Mouse (Mus musculus) heart, embryonic 13.5 days (tissue): ENCODE results near the gene Zfp644. TPM values are rescaled to one million over a fixed set of nuclear protein-coding genes. Genes with fewer than 3 reads are reported as not detected.

ENCODE experiments used
- ATAC-seq: fragments of 200-750 bp; cut with Nextera tagmentation; 2 replicates; pipeline ENCODE4 v1.8.0; 2017; ENCODE audit warnings: moderate TSS enrichment; ENCODE audit not compliant: insufficient number of reproducible peaks, low FRiP score, low TSS enrichment; ENCODE audit errors: extremely low read depth
- H3K27ac ChIP-seq: fragments of 300-500 bp; sonication (generic); replicated peaks from 2 replicates; pipeline ENCODE4 v1.5.1; 2015; ENCODE audit warnings: moderate library complexity, mild to moderate bottlenecking, inconsistent platforms
- H3K27me3 ChIP-seq: fragments of 300-500 bp; sonication (generic); replicated peaks from 2 replicates; pipeline ENCODE4 v1.6.1; 2015; ENCODE audit warnings: mild to moderate bottlenecking, inconsistent platforms
- H3K36me3 ChIP-seq: fragments of 300-500 bp; sonication (generic); 2 replicates; pipeline ENCODE4 v1.6.1; 2015; ENCODE audit warnings: mild to moderate bottlenecking, inconsistent platforms
- H3K4me1 ChIP-seq: fragments of 300-500 bp; sonication (generic); 2 replicates; pipeline ENCODE4 v1.6.1; 2015; ENCODE audit warnings: inconsistent platforms
- H3K4me2 ChIP-seq: fragments of 300-500 bp; sonication (generic); 2 replicates; pipeline ENCODE4 v1.6.1; 2015; ENCODE audit warnings: inconsistent platforms, mild to moderate bottlenecking, moderate library complexity
- H3K4me3 ChIP-seq: fragments of 300-500 bp; sonication (generic); 2 replicates; pipeline ENCODE4 v1.5.1; 2015; ENCODE audit warnings: moderate library complexity, mild to moderate bottlenecking, inconsistent platforms
- H3K9ac ChIP-seq: fragments of 300-500 bp; sonication (generic); 2 replicates; pipeline ENCODE4 v1.6.1; 2015; ENCODE audit warnings: inconsistent platforms, mild to moderate bottlenecking, moderate library complexity
- H3K9me3 ChIP-seq: fragments of 300-500 bp; sonication (generic); 2 replicates; pipeline ENCODE4 v1.6.1; 2016; ENCODE audit warnings: inconsistent platforms
- WGBS: fragments of 180-500 bp; shearing (Covaris S2); methylation state at CpG from one replicate; pipeline ENCODE4 v1.1.7; 2015; ENCODE audit warnings: mixed read lengths; 5-methylcytosine and 5-hydroxymethylcytosine counted together
- polyA plus RNA-seq: library from polyadenylated mRNA; unstranded; fragments of >200 nt; fragmentation: Nextera tagmentation; extraction: Ambion mirVana; gene quantifications from 2 replicates; pipeline ENCODE4 v1.2.1, GENCODE M21; 2015

Gene Zfp644
- polyA plus RNA-seq, 1 experiment from 2014 or later: 38.5 TPM

DNA sequence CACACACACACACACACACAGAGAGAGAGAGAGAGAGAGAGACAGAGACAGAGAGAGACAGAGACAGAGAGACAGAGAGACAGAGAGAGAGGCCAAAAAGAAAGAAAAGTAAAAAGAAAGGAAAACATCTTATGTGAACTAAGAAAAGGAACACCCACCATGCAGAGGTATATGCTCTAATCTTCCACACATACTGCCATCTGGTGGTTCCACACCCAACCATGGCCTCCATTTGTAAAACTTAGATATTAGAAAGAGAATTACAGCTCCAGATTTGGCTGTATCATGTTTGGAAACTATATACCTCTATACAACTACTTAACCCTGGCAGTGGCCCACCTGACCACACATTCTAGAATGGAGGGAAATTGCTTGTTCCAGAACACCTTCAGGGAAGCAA is 102.7 kb downstream of the Zfp644 start:
- Histone ChIP-seq H3K4me1 (no peaks in the 10 kb centered on the region), H3K4me2 (no peak overlapping the region), H3K9ac (no peak overlapping the region), H3K27me3 (no peaks in the 10 kb centered on the region), H3K36me3 (peaks cover 37% of the 10 kb centered on the region), H3K27ac (no peak overlapping the region), H3K4me3 (no peak overlapping the region), H3K9me3 (peaks cover 8% of the 10 kb centered on the region; the same call in 1 of the 2 replicates)
- no peak for ATAC-seq

DNA sequence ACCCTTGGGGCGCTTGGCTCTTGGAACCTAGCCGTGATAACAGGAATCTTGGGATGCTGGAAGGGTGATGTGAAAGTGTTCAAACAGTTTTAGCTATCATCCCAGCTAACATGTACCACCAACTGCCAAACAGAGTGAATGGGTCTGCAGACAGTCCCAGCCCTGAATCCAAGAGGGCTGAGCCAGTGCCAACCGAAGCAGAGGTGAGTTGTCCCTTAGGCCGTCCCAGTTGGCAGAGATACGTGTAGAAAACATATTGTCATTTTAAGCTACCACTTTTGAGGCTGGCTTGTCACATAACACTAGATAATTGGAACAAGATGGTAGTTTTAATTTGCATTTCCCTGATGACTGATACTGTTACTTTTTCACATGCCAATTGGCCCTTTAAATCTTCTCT is 106.4 kb downstream of the Zfp644 start:
- H3K9me3 ChIP-seq: peaks cover 8% of the 10 kb centered on the region; the same call in 1 of the 2 replicates
- H3K4me1 ChIP-seq: no peaks in the 10 kb centered on the region
- H3K27ac ChIP-seq: no peak overlapping the region
- no peaks in the 10 kb centered on the region for H3K27me3 ChIP-seq
- no peak overlapping the region for H3K4me2 ChIP-seq
- 85% methylated on average over 5 of the region's 5 CpGs for WGBS
- ATAC-seq: no peak
- H3K4me3 ChIP-seq: no peak overlapping the region
- peaks cover 43% of the 10 kb centered on the region for H3K36me3 ChIP-seq
- no peak overlapping the region for H3K9ac ChIP-seq

GRCm38 (mm10) chr5:106589670-106590069 is 107.4 kb downstream of the Zfp644 start:
- Histone ChIP-seq H3K4me3 (no peak overlapping the region), H3K9me3 (peaks cover 8% of the 10 kb centered on the region; the same call in 1 of the 2 replicates), H3K27me3 (no peaks in the 10 kb centered on the region), H3K9ac (no peak overlapping the region), H3K4me1 (peaks cover 5% of the 10 kb centered on the region; the same call in 1 of the 2 replicates), H3K27ac (no peak overlapping the region), H3K4me2 (no peak overlapping the region), H3K36me3 (peaks cover 38% of the 10 kb centered on the region)
- no peak for ATAC-seq
- WGBS: 87% methylated on average over 11 of the region's 11 CpGs

GRCm38 (mm10) chr5:106589006-106589405 is 108.1 kb downstream of the Zfp644 start:
- H3K4me1 ChIP-seq: peaks cover 7% of the 10 kb centered on the region; the same call in 1 of the 2 replicates
- H3K27ac ChIP-seq: no peak overlapping the region
- ATAC-seq: no peak
- H3K9me3 ChIP-seq: peaks cover 8% of the 10 kb centered on the region; the same call in 1 of the 2 replicates
- WGBS: 83% methylated on average over 9 of the region's 9 CpGs
- no peak overlapping the region for H3K4me2 ChIP-seq
- no peak overlapping the region for H3K9ac ChIP-seq
- no peaks in the 10 kb centered on the region for H3K27me3 ChIP-seq
- no peak overlapping the region for H3K4me3 ChIP-seq
- peaks cover 38% of the 10 kb centered on the region for H3K36me3 ChIP-seq

DNA sequence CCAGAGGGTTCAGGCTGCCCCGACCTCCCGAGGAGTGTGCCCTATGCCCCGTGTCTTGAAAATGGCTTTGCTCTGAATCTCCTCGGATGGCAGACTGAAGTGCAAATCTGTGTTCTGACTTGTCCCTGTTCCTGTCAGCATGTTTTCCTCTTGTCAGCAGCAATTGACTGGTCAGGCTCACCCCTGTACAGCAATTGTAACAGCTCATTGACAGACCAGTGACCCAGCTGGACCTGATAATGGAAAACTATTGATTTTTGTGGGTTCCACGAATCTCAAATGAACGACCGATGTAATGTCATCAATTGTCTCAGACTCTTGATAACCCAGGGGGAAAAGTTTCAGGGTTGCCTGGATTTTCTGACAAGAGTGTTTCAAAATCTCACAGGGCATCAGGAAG is 116.1 kb downstream of the Zfp644 start:
- peaks cover 7% of the 10 kb centered on the region; the same call in 1 of the 2 replicates for H3K4me1 ChIP-seq
- no peaks in the 10 kb centered on the region for H3K36me3 ChIP-seq
- no peak overlapping the region for H3K27ac ChIP-seq
- H3K9me3 ChIP-seq: no peaks in the 10 kb centered on the region
- no peak overlapping the region for H3K9ac ChIP-seq
- H3K4me2 ChIP-seq: no peak overlapping the region
- WGBS: 69% methylated on average over 7 of the region's 7 CpGs
- H3K4me3 ChIP-seq: no peak overlapping the region
- ATAC-seq: no peak
- H3K27me3 ChIP-seq: peaks cover 6% of the 10 kb centered on the region; the same call in 1 of the 2 replicates

DNA sequence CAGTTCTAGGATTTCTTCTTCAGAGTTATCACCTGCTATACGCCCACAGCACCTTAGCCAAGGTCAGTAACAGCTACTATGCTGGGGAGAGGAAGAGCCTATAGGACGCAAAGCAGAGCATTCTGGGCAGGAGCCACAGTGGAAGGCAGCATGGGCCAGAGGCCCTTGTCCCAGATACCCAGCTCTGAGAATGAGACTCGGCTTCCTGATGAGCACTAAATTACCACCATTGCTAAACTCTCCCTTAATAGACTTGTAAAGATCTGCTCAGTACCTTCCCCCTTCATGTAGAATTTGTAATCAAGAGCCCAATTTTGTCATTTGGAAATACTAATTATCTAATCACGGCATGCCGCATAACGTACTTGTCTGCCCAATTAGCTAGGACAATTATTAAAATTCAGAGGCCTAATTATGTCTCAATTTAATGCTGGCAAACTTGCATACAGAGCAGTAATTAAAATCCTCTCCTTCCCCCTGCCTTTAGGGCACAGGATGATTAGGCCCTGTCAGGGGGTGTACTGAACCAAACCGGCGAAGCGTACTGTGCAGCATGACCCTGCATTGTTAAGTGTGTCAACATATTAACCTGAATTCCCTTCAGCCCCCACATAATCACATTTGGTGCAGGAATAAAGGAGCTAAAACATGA is 119.7 kb downstream of the Zfp644 start:
- Histone ChIP-seq H3K36me3 (no peaks in the 10 kb centered on the region), H3K27ac (no peak overlapping the region), H3K4me1 (peaks cover 11% of the 10 kb centered on the region), H3K27me3 (peaks cover 31% of the 10 kb centered on the region), H3K9me3 (no peaks in the 10 kb centered on the region), H3K4me2 (no peak overlapping the region), H3K9ac (no peak overlapping the region), H3K4me3 (no peak overlapping the region)
- ATAC-seq: no peak
- WGBS: 81% methylated on average over 9 of the region's 9 CpGs

GRCm38 (mm10) chr5:106575098-106575497 is 122.0 kb downstream of the Zfp644 start:
- Histone ChIP-seq H3K27ac (no peak overlapping the region), H3K36me3 (no peaks in the 10 kb centered on the region), H3K27me3 (peaks cover 40% of the 10 kb centered on the region), H3K9me3 (no peaks in the 10 kb centered on the region), H3K4me3 (peak overlapping the region; percentile 70), H3K4me1 (peaks cover 11% of the 10 kb centered on the region), H3K9ac (no peak overlapping the region), H3K4me2 (peak overlapping the region; percentile 100)
- 29% methylated on average over 4 of the region's 4 CpGs for WGBS
- no peak for ATAC-seq

DNA sequence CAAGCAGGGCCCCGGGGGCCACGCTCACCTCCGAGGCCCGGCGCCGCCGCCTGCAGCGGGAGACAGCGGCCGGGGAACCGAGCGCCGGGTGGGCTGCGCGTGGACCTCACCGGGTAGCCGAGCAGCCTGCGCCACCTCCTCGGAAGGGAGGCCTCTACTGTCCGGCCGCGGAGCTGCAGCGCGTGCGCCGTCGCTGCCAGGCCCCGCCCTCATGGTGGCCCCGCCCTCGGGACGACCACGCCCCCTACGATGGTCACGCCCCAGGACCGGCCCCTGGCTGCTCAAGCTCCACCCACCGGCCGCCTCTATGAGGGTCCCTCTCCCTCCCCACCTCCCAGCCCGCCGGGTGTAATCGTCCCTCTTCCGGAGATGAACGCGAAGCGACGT is 122.5 kb downstream of the Zfp644 start:
- no peaks in the 10 kb centered on the region for H3K9me3 ChIP-seq
- no peak overlapping the region for H3K27ac ChIP-seq
- peak overlapping the region; percentile 87 for H3K9ac ChIP-seq
- H3K4me2 ChIP-seq: peak overlapping the region; percentile 100
- H3K36me3 ChIP-seq: no peaks in the 10 kb centered on the region
- peak overlapping the region; percentile 70 for H3K4me3 ChIP-seq
- H3K4me1 ChIP-seq: peaks cover 11% of the 10 kb centered on the region
- under 1% methylated on average over 45 of the region's 45 CpGs for WGBS
- peak; percentile 78; the same call in 1 of the 2 replicates for ATAC-seq
- peaks cover 45% of the 10 kb centered on the region for H3K27me3 ChIP-seq

DNA sequence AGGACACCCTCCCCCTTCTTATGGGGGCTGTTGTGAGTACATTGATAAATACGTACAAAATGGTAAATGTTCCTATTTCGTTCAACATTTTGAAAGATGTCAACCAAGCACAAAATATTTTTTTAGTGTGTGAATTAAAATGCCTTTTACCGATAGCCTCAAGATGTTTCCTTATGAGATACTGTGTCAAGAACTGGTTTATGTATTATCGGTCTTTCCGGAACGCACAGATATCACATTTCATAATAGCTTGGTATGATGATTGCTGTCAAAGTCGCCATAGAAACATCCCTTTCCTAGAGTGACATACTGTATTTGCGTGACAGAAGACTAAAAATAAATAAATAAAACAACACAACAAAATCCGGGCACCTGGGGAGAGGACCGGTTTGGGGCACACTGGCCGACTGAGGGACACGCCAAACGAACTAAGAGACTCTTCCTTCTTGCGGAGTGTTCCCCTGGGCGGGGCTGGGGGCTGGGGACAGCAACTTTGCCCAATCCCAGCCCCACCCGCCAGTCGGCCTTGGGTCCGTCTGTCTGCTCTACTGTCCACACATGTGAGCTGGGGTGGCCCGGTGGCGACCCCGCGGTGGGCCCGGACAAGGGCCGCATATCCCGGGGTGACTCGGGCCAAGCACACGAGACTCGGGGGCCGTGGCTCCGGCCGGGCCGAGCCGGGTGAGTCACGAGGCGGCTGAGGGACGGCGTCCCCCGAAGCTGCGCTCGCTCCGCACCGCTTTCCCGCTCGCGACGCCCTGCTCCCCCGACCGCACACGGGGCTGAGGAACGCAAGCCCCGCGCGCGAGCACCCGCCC is 123.1 kb downstream of the Zfp644 start:
- Histone ChIP-seq H3K27me3 (peaks cover 46% of the 10 kb centered on the region), H3K4me1 (peaks cover 11% of the 10 kb centered on the region), H3K4me3 (peak overlapping the region; percentile 70), H3K9me3 (no peaks in the 10 kb centered on the region), H3K36me3 (no peaks in the 10 kb centered on the region), H3K9ac (peak overlapping the region; percentile 87), H3K27ac (no peak overlapping the region), H3K4me2 (peak overlapping the region; percentile 100)
- ATAC-seq: peak; percentile 71; the same call in 1 of the 2 replicates
- WGBS: 5% methylated on average over 55 of the region's 55 CpGs
